Mouse (Mus musculus): ENCODE data around the gene Cep55.

Gene Cep55

DNA sequence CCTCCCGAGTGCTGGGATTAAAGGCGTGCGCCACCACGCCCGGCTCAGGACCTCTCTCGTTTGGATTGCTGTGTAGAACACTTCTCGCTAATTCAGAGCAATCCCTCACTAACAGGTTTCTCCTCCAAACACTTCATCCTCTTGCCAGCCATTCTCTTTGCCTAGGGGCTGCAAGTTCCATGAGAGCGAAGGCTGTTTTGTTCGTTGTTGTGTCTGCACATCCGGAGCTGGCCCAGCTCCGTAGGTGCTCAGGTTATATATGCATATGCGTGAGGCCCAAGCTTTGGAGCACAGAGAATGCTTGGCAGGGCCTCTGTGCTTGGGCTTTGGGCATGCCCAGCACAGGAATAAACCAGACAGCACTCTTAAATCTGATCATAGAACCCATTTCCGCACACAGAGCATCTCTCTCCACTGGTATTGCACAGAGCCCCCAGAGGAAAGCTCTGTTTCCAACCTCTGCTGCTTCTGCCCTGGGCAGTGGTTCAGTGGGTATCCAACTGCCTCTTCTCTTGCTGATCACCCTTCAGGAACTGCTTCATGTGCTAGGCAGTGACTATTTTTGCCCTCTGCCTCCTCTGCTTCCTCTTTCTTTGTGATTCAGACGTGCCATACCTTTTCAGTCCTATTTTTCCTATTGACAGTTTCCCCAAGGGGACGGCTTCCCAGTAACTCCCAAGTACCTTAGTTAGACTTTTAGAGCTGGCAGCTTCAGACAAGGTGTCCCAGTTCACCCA lies 54.9 kb downstream of the Cep55 start:
- H3K36me3 ChIP-seq (ENCODE audit: control insufficient read depth, insufficient read depth, low read length, poor library complexity, severe bottlenecking), result no peaks in the 10 kb centered on the region
- no peaks in the 10 kb centered on the region for H3K27me3 ChIP-seq (ENCODE audit: control insufficient read depth, insufficient read depth, low read length, poor library complexity, severe bottlenecking)
- no peak for DNase-seq (ENCODE audit: low read depth, low spot score)

DNA sequence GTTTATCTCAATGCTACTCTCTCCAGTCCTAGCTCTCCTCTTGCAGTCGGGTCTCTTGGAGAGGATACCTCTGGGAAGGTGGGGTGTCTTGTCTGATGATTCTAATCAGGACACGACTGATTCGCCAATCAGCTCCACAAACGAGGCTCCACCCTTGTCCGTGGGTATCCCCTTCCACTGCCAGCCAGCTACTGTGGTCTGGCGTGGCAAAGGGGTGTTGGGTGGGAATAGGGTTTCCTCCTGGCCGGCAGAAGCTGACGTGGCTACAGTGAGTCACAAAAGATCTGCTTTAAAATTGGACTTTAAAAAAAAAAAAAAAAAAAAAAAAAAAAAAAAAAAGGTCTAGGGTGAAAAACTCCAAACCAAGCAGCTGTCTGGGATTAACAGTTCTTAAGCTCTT lies 56.2 kb downstream of the Cep55 start:
- Histone ChIP-seq H3K36me3 (ENCODE audit: control insufficient read depth, insufficient read depth, low read length, poor library complexity, severe bottlenecking) (no peaks in the 10 kb centered on the region), H3K27me3 (ENCODE audit: control insufficient read depth, insufficient read depth, low read length, poor library complexity, severe bottlenecking) (no peaks in the 10 kb centered on the region)
- no peak for DNase-seq (ENCODE audit: low read depth, low spot score)

DNA sequence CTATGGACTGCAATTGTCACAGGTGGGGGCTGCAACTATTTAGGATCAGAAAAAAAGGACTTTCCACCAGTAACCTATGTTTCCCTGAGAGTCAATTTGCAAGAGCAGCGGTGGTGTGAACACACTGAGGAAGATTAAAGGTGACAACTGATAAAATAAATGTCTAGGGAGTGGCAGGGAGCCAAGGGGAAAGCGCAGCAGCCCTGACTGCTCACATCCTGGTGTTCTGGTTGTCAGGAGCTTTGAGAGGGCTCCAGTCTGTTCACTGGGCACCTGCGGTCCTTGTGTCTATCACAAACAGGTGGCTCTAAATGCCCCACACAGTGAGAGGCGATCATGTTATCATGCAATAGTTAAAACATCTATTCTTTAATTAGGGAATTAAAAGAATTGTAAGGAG lies 57.8 kb downstream of the Cep55 start:
- no peak for DNase-seq (ENCODE audit: low read depth, low spot score)
- H3K27me3 ChIP-seq (ENCODE audit: control insufficient read depth, insufficient read depth, low read length, poor library complexity, severe bottlenecking), result no peaks in the 10 kb centered on the region
- H3K36me3 ChIP-seq (ENCODE audit: control insufficient read depth, insufficient read depth, low read length, poor library complexity, severe bottlenecking), result no peaks in the 10 kb centered on the region

DNA sequence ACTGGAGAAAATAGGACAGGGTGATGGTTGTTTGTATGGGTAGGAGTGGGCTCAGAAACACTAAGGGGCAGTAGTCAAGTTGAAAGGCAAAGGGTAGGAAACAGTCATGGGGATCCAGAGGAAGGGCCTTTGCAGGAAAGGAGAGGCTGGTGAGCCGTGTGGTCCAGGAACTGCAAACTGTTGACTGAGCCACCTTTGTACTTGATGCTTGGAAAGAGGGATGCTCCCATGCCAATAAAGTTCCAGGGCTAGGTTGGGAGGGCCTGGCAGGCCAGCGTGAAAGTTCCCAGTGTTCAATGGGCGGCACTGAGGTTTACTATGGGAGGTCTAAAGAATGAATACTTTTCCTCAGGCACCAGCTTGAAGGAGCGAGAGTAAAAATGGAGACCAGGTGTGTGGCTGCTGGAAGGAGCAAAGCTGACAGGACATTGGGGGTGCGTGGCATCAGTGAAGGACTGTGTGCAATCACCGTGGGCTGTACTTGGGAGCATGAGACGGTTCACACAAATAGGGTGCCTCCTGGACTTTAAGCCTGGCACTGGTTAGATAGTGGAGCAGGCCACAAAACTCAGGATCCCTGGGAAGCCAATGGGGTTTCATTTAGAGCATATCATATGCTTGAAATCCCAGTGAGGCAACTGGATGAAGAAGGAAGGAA lies 60.2 kb downstream of the Cep55 start:
- DNase-seq (ENCODE audit: low read depth, low spot score), result no peak
- H3K27me3 ChIP-seq (ENCODE audit: control insufficient read depth, insufficient read depth, low read length, poor library complexity, severe bottlenecking), result no peaks in the 10 kb centered on the region
- H3K36me3 ChIP-seq (ENCODE audit: control insufficient read depth, insufficient read depth, low read length, poor library complexity, severe bottlenecking), result no peaks in the 10 kb centered on the region

DNA sequence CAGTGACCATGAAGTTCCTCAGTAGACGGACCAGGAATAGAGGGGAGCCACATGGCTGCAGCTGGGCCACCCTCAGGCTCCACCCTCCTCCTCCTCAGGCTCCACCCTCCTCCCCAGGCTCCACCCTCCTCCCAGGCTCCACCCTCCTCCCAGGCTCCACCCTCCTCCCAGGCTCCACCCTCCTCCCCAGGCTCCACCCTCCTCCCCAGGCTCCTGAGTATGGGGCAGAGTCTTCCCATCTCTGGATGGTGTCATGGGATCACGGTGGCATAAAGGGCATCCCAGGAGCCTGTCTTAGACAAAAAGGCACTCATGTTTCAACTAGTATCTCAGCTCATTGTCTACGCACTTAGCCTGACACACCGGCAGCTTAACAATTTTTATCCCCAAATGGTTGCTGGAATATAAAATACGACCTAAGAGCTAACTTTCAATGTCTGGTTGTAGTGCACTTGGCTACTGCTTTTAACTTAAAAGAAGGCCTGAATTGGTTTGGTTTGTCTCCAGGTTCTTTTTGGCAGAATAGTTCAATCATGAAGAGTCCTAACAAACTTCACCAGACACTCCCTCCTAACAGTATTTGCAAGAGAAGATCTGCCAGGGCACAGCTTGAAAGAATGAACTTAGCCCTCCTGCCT lies 65.4 kb downstream of the Cep55 start:
- no peaks in the 10 kb centered on the region for H3K27me3 ChIP-seq (ENCODE audit: control insufficient read depth, insufficient read depth, low read length, poor library complexity, severe bottlenecking)

DNA sequence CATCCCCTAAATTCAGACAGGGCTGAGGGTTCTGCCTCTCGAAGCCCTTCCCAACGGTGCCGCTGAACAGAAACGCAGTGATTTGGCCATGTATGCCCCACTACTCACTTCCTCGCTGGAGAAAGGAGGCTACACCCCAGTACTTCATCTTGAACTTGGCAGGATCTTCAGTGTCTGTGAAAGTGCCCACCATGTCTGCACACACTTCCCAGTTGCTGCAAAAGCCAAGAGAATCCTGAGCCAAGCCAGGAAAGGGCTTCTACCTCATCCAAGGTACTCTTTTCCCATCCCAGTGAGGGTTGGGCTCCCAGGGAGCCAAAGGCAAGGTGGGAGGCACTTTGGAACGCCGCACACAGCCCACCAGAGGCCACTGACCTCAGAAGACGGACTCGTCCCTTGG lies 69.1 kb downstream of the Cep55 start:
- Histone ChIP-seq H3K36me3 (ENCODE audit: control insufficient read depth, insufficient read depth, low read length, poor library complexity, severe bottlenecking) (no peaks in the 10 kb centered on the region), H3K27me3 (ENCODE audit: control insufficient read depth, insufficient read depth, low read length, poor library complexity, severe bottlenecking) (no peaks in the 10 kb centered on the region)
- DNase-seq (ENCODE audit: low read depth, low spot score), result no peak

More for the DNA sequence above, 65.4 kb downstream of the Cep55 start:
- no peaks in the 10 kb centered on the region for H3K36me3 ChIP-seq (ENCODE audit: control insufficient read depth, insufficient read depth, low read length, poor library complexity, severe bottlenecking)
- no peak for DNase-seq (ENCODE audit: low read depth, low spot score)
